Mouse (Mus musculus) testis, adult 2 months (tissue): ENCODE data around the gene Lman1l. TPM values are rescaled to one million over a fixed set of nuclear protein-coding genes. Genes with fewer than 3 reads are reported as not detected.

ENCODE experiments used
- H3K27ac ChIP-seq: fragments of 200-500 bp; 2 replicates; pipeline ENCODE4 v1.5.1; 2012; ENCODE audit warnings: low read depth, low read length; ENCODE audit not compliant: control insufficient read depth, insufficient read depth
- H3K27me3 ChIP-seq: fragments of 200-500 bp; 2 replicates; pipeline ENCODE4 v1.6.1; 2012; ENCODE audit warnings: mild to moderate bottlenecking, low read length, moderate library complexity; ENCODE audit not compliant: control insufficient read depth, insufficient read depth
- H3K36me3 ChIP-seq: fragments of 200-500 bp; 2 replicates; pipeline ENCODE4 v1.6.1; 2012; ENCODE audit warnings: mild to moderate bottlenecking, low read length; ENCODE audit not compliant: control insufficient read depth, insufficient read depth
- H3K4me1 ChIP-seq: fragments of 200-500 bp; 2 replicates; pipeline ENCODE4 v1.6.1; 2012; ENCODE audit warnings: low read length; ENCODE audit not compliant: control insufficient read depth, insufficient read depth
- H3K4me3 ChIP-seq: fragments of 200-500 bp; 2 replicates; pipeline ENCODE4 v1.5.1; 2012; ENCODE audit warnings: low read depth, mild to moderate bottlenecking, low read length, moderate library complexity, mixed read lengths; ENCODE audit not compliant: control insufficient read depth
- CTCF ChIP-seq: fragments of 200-500 bp; IDR thresholded peaks from 2 replicates; pipeline ENCODE4 v1.5.1; 2012; ENCODE audit warnings: low read depth, mild to moderate bottlenecking, inconsistent platforms, low read length, moderate library complexity; ENCODE audit not compliant: control insufficient read depth, insufficient read depth, insufficient replicate concordance
- POLR2A ChIP-seq: fragments of 200-500 bp; IDR thresholded peaks from 2 replicates; pipeline ENCODE4 v1.6.1; 2012; ENCODE audit warnings: low read depth, mild to moderate bottlenecking, inconsistent platforms, low read length, moderate library complexity; ENCODE audit not compliant: control insufficient read depth
- polyA plus RNA-seq: library from polyadenylated mRNA; depleted of rRNA; stranded (reverse); fragments of >200 nt; gene quantifications from 2 replicates; pipeline ENCODE4 v1.2.3, GENCODE M21; 2012

Lman1l gene
- polyA plus RNA-seq, 1 experiment, result 0.06 TPM

- Histone ChIP-seq H3K27ac (no peak overlapping the region), H3K4me3 (no peak overlapping the region), H3K4me1 (no peaks in the 10 kb centered on the region), H3K36me3 (no peaks in the 10 kb centered on the region), H3K27me3 (no peaks in the 10 kb centered on the region)
- TF ChIP-seq POLR2A (no peak), CTCF (no peak)
These were observed 5.8 kb downstream of the Lman1l start for GRCm38 (mm10) chr9:57614786-57615185.

GRCm38 (mm10) chr9:57613975-57614374, 6.6 kb downstream of the Lman1l start:
- TF ChIP-seq POLR2A (no peak), CTCF (no peak)

GRCm38 (mm10) chr9:57612587-57612986, 8.0 kb downstream of the Lman1l start:
- no peak overlapping the region for H3K27ac ChIP-seq
- TF ChIP-seq CTCF (no peak), POLR2A (no peak)
- no peaks in the 10 kb centered on the region for H3K27me3 ChIP-seq
- no peaks in the 10 kb centered on the region for H3K36me3 ChIP-seq
- H3K4me1 ChIP-seq, result no peaks in the 10 kb centered on the region
- no peak overlapping the region for H3K4me3 ChIP-seq

More at GRCm38 (mm10) chr9:57613975-57614374, 6.6 kb downstream of the Lman1l start:
- Histone ChIP-seq H3K4me1 (no peaks in the 10 kb centered on the region), H3K36me3 (no peaks in the 10 kb centered on the region), H3K27me3 (no peaks in the 10 kb centered on the region), H3K27ac (no peak overlapping the region), H3K4me3 (no peak overlapping the region)

GRCm38 (mm10) chr9:57610359-57610826, 10.2 kb downstream of the Lman1l start:
- Histone ChIP-seq H3K4me1 (peaks cover 5% of the 10 kb centered on the region), H3K27me3 (no peaks in the 10 kb centered on the region), H3K27ac (no peak overlapping the region), H3K36me3 (no peaks in the 10 kb centered on the region), H3K4me3 (peak overlapping the region; percentile 57; the same call in 1 of the 2 replicates)
- no peak for TF ChIP-seq CTCF
- no peak for TF ChIP-seq POLR2A

- peaks cover 5% of the 10 kb centered on the region for H3K4me1 ChIP-seq
- H3K4me3 ChIP-seq, result no peak overlapping the region
- H3K27me3 ChIP-seq, result no peaks in the 10 kb centered on the region
- no peaks in the 10 kb centered on the region for H3K36me3 ChIP-seq
- TF ChIP-seq POLR2A (no peak), CTCF (no peak)
- H3K27ac ChIP-seq, result no peak overlapping the region
These were observed 10.8 kb downstream of the Lman1l start for GRCm38 (mm10) chr9:57609803-57610202.

GRCm38 (mm10) chr9:57606139-57606851, 14.3 kb downstream of the Lman1l start, which contains the start of gene Cplx3:
Cplx3 (minus strand) TSS chr9:57606281.
- Histone ChIP-seq H3K4me1 (peaks cover 7% of the 10 kb centered on the region), H3K27ac (no peak within 1 kb of the TSS), H3K36me3 (no peaks in the 10 kb centered on the region), H3K27me3 (no peaks in the 10 kb centered on the region), H3K4me3 (no peak within 1 kb of the TSS)
- TF ChIP-seq CTCF (no peak), POLR2A (no peak)

- Histone ChIP-seq H3K4me3 (no peak overlapping the region), H3K27me3 (no peaks in the 10 kb centered on the region), H3K27ac (no peak overlapping the region), H3K4me1 (peaks cover 13% of the 10 kb centered on the region), H3K36me3 (no peaks in the 10 kb centered on the region)
- TF ChIP-seq CTCF (no peak), POLR2A (no peak)
These were observed 15.1 kb downstream of the Lman1l start for GRCm38 (mm10) chr9:57605503-57605902.

- Histone ChIP-seq H3K27ac (no peak overlapping the region), H3K27me3 (no peaks in the 10 kb centered on the region), H3K4me1 (peaks cover 13% of the 10 kb centered on the region), H3K36me3 (no peaks in the 10 kb centered on the region), H3K4me3 (no peak overlapping the region)
- no peak for TF ChIP-seq POLR2A
- no peak for TF ChIP-seq CTCF
These were observed 15.7 kb downstream of the Lman1l start for GRCm38 (mm10) chr9:57604875-57605274.
